Mouse (Mus musculus): ENCODE measurements around the gene Ost4.
"Not testable (repeated sequence)": the region's sequence is repeated elsewhere in the genome, so short reads cannot be mapped to it uniquely, and the experiment has no call there.

Ost4 gene

GRCm38 (mm10) chr5:30889088-30889754, 18.4 kb downstream of the Ost4 start:
- DNase-seq: peak; percentile 68 to 73

- DNase-seq: peak; percentile 91 to 92
These were observed 19.1 kb downstream of the Ost4 start, which contains the start of gene Agbl5 for GRCm38 (mm10) chr5:30888337-30889087. Agbl5 (plus strand) TSS chr5:30888694.

GRCm38 (mm10) chr5:30887858-30888336, 19.7 kb downstream of the Ost4 start:
- DNase-seq: peak; percentile 93

- peak; percentile 77 to 82 for DNase-seq
These were observed 20.2 kb downstream of the Ost4 start for GRCm38 (mm10) chr5:30887331-30887761.

- DNase-seq: no peak
These were observed 20.9 kb downstream of the Ost4 start for GRCm38 (mm10) chr5:30886731-30887130.

- no peak for DNase-seq
These were observed 21.4 kb downstream of the Ost4 start for GRCm38 (mm10) chr5:30886209-30886608.

- DNase-seq: not testable (repeated sequence)
These were observed 25.7 kb downstream of the Ost4 start for GRCm38 (mm10) chr5:30881839-30882238.

GRCm38 (mm10) chr5:30879347-30879943, 28.1 kb downstream of the Ost4 start:
- DNase-seq: no peak

GRCm38 (mm10) chr5:30878616-30879015, 29.0 kb downstream of the Ost4 start:
- DNase-seq: no peak

GRCm38 (mm10) chr5:30874365-30874764, 33.2 kb downstream of the Ost4 start:
- DNase-seq: no peak

- no peak for DNase-seq
These were observed 35.0 kb downstream of the Ost4 start for GRCm38 (mm10) chr5:30872574-30872973.

GRCm38 (mm10) chr5:30870131-30870406, 37.5 kb downstream of the Ost4 start:
- no peak for DNase-seq

GRCm38 (mm10) chr5:30869405-30870130, 38.0 kb downstream of the Ost4 start:
- DNase-seq: peak; percentile 93

GRCm38 (mm10) chr5:30868981-30869380, 38.6 kb downstream of the Ost4 start:
- no peak for DNase-seq

GRCm38 (mm10) chr5:30867712-30868111, 39.9 kb downstream of the Ost4 start, which contains the start of gene Tmem214:
Tmem214 (plus strand) TSS chr5:30868012.
- no peak for DNase-seq

- DNase-seq: no peak
These were observed 40.7 kb downstream of the Ost4 start for GRCm38 (mm10) chr5:30866871-30867270.

- no peak for DNase-seq
These were observed 43.3 kb downstream of the Ost4 start for GRCm38 (mm10) chr5:30864322-30864721.

GRCm38 (mm10) chr5:30863852-30864251, 43.7 kb downstream of the Ost4 start:
- DNase-seq: no peak

- DNase-seq: no peak
These were observed 51.5 kb downstream of the Ost4 start for GRCm38 (mm10) chr5:30856124-30856523.
